11 mouse cellular contexts compared by ENCODE assay signal in genomic region chr9:43993221-43993976, GRCm38 (mm10). TPM values are rescaled to one million over a fixed set of nuclear protein-coding genes. Genes with fewer than 3 reads are reported as not detected.
DNase-seq lines count a peak whose midpoint lies in the region; ATAC-seq lines count a peak whose summit lies in the region.
"Had no signal": no experiment of that assay in that cellular context is flagged by ENCODE, and none has a peak within 500 bp of the region (broad histone marks: within the 10 kb centered on the region; RNA-seq: fewer than 3 reads in every experiment).

No protein-coding gene starts in this region.

- peaks cover 31% of the 10 kb centered on the region for H3K4me1 ChIP-seq in heart, embryonic 12.5 days (replicated peaks)
- peaks cover 6% of the 10 kb centered on the region for H3K4me1 ChIP-seq in midbrain, embryonic 11.5 days (ENCODE audit: control insufficient read depth, insufficient read depth, low read length)
- peaks cover 2% of the 10 kb centered on the region; the same call in 1 of the 2 replicates for H3K4me1 ChIP-seq in midbrain, embryonic 16.5 days (ENCODE audit: control insufficient read depth, insufficient read depth, low read length)
- H3K4me1 ChIP-seq in heart, embryonic 14.5 days (ENCODE audit: control insufficient read depth in 2 of 2, insufficient read depth in 2 of 2, low read length in 2 of 2) = peaks cover 14% of the 10 kb centered on the region in 2 experiments
- H3K4me1 ChIP-seq in neural tube, embryonic 13.5 days (replicated peaks) = peaks cover 20% of the 10 kb centered on the region
- H3K4me1 ChIP-seq in forebrain, embryonic 12.5 days = peaks cover 18% of the 10 kb centered on the region
- H3K4me1 ChIP-seq: liver, embryonic 13.5 days had no signal

- no peak overlapping the region for H3K4me3 ChIP-seq in heart, embryonic 12.5 days
- no peak overlapping the region for H3K4me3 ChIP-seq in midbrain, embryonic 11.5 days (ENCODE audit: low read depth, low read length)
- no peak overlapping the region for H3K4me3 ChIP-seq in midbrain, embryonic 16.5 days (ENCODE audit: low read depth, low read length)
- no peak overlapping the region for H3K4me3 ChIP-seq in heart, embryonic 14.5 days (ENCODE audit: control insufficient read depth in 1 of 2, insufficient read depth in 1 of 2, low read depth in 1 of 2, low read length in 2 of 2)
- H3K4me3 ChIP-seq in neural tube, embryonic 13.5 days = no peak overlapping the region
- no peak overlapping the region for H3K4me3 ChIP-seq in forebrain, embryonic 12.5 days (replicated peaks)
- H3K4me3 ChIP-seq: forebrain, embryonic 15.5 days; liver, embryonic 13.5 days had no signal

- no peaks in the 10 kb centered on the region for H3K9me3 ChIP-seq in heart, embryonic 12.5 days (replicated peaks)
- H3K9me3 ChIP-seq in midbrain, embryonic 11.5 days (ENCODE audit: control insufficient read depth, low read length) = no peaks in the 10 kb centered on the region
- H3K9me3 ChIP-seq in midbrain, embryonic 16.5 days (replicated peaks; ENCODE audit: control insufficient read depth, low read length, poor library complexity, severe bottlenecking) = no peaks in the 10 kb centered on the region
- H3K9me3 ChIP-seq in heart, embryonic 14.5 days (ENCODE audit: control insufficient read depth, low read length) = no peaks in the 10 kb centered on the region
- H3K9me3 ChIP-seq in neural tube, embryonic 13.5 days = no peaks in the 10 kb centered on the region
- no peaks in the 10 kb centered on the region for H3K9me3 ChIP-seq in forebrain, embryonic 12.5 days
- H3K9me3 ChIP-seq: forebrain, embryonic 15.5 days; liver, embryonic 13.5 days had no signal

- no peaks in the 10 kb centered on the region for H3K27me3 ChIP-seq in heart, embryonic 12.5 days (replicated peaks)
- H3K27me3 ChIP-seq in midbrain, embryonic 11.5 days (ENCODE audit: control insufficient read depth, insufficient read depth, low read length) = no peaks in the 10 kb centered on the region
- H3K27me3 ChIP-seq in midbrain, embryonic 16.5 days (ENCODE audit: control insufficient read depth, insufficient read depth, low read depth, low read length) = no peaks in the 10 kb centered on the region
- H3K27me3 ChIP-seq in heart, embryonic 14.5 days (ENCODE audit: control insufficient read depth, insufficient read depth, low read length) = no peaks in the 10 kb centered on the region
- H3K27me3 ChIP-seq in neural tube, embryonic 13.5 days = no peaks in the 10 kb centered on the region
- no peaks in the 10 kb centered on the region for H3K27me3 ChIP-seq in forebrain, embryonic 12.5 days
- H3K27me3 ChIP-seq: forebrain, embryonic 15.5 days; liver, embryonic 13.5 days had no signal

- peak overlapping the region; percentile 53 for H3K27ac ChIP-seq in heart, embryonic 12.5 days (ENCODE audit: poor library complexity, severe bottlenecking)
- no peak overlapping the region for H3K27ac ChIP-seq in midbrain, embryonic 11.5 days (ENCODE audit: low read depth, low read length)
- H3K27ac ChIP-seq in midbrain, embryonic 16.5 days (ENCODE audit: low read length) = no peak overlapping the region
- H3K27ac ChIP-seq in heart, embryonic 14.5 days (replicated peaks in 1 of 2; ENCODE audit: control insufficient read depth in 1 of 2, insufficient read depth in 1 of 2, low read depth in 2 of 2, low read length in 2 of 2) = peak overlapping the region; percentile 37 to 50; a peak in 3 of 4 replicates
- peak overlapping the region; percentile 4; the same call in 1 of the 2 replicates for H3K27ac ChIP-seq in neural tube, embryonic 13.5 days (replicated peaks)
- no peak overlapping the region for H3K27ac ChIP-seq in forebrain, embryonic 12.5 days
- H3K27ac ChIP-seq: forebrain, embryonic 15.5 days; liver, embryonic 13.5 days had no signal

- H3K9ac ChIP-seq in heart, embryonic 12.5 days = 0 out of 2 replicates have a peak overlapping the region, but pooled peaks have one; percentile 34
- H3K9ac ChIP-seq in midbrain, embryonic 11.5 days (ENCODE audit: low read length) = no peak overlapping the region
- no peak overlapping the region for H3K9ac ChIP-seq in midbrain, embryonic 16.5 days (ENCODE audit: low read depth, low read length)
- no peak overlapping the region for H3K9ac ChIP-seq in heart, embryonic 14.5 days (ENCODE audit: low read length)
- H3K9ac ChIP-seq in neural tube, embryonic 13.5 days = no peak overlapping the region
- no peak overlapping the region for H3K9ac ChIP-seq in forebrain, embryonic 12.5 days
- H3K9ac ChIP-seq: forebrain, embryonic 15.5 days; liver, embryonic 13.5 days had no signal

- no peak for DNase-seq in heart, adult 8-10 months (ENCODE audit: low spot score)
- peak; percentile 75 for DNase-seq in midbrain, embryonic 11.5 days (ENCODE audit: low spot score, missing footprints)
- DNase-seq in urinary bladder, postnatal 4 days (ENCODE audit: low spot score in 2 of 2) = no peak
- DNase-seq: liver, embryonic 13.5 days; thymus, postnatal 14 days had no signal

- ATAC-seq in heart, embryonic 12.5 days (ENCODE audit: insufficient number of reproducible peaks, low FRiP score) = peak; percentile 69; the same call in 1 of the 2 replicates
- ATAC-seq in midbrain, embryonic 11.5 days (ENCODE audit: low FRiP score) = no peak
- ATAC-seq in midbrain, embryonic 16.5 days = no peak
- ATAC-seq in heart, embryonic 14.5 days (ENCODE audit: insufficient number of reproducible peaks, insufficient read depth, low FRiP score, low read depth) = no peak
- ATAC-seq in neural tube, embryonic 13.5 days (ENCODE audit: low read depth) = 0 out of 2 replicates have a peak, but pooled peaks have one; percentile 15
- ATAC-seq in forebrain, embryonic 12.5 days (ENCODE audit: low FRiP score) = no peak
- ATAC-seq: forebrain, embryonic 15.5 days had no signal

- H3K36me3 ChIP-seq in heart, embryonic 12.5 days = no peaks in the 10 kb centered on the region
- no peaks in the 10 kb centered on the region for H3K36me3 ChIP-seq in midbrain, embryonic 11.5 days (ENCODE audit: control insufficient read depth, insufficient read depth, low read length)
- no peaks in the 10 kb centered on the region for H3K36me3 ChIP-seq in midbrain, embryonic 16.5 days (ENCODE audit: control insufficient read depth, insufficient read depth, low read length)
- no peaks in the 10 kb centered on the region for H3K36me3 ChIP-seq in heart, embryonic 14.5 days (ENCODE audit: control insufficient read depth, insufficient read depth, low read length)
- no peaks in the 10 kb centered on the region for H3K36me3 ChIP-seq in neural tube, embryonic 13.5 days
- no peaks in the 10 kb centered on the region for H3K36me3 ChIP-seq in forebrain, embryonic 12.5 days (replicated peaks)
- H3K36me3 ChIP-seq: forebrain, embryonic 15.5 days; liver, embryonic 13.5 days had no signal

- H3K4me2 ChIP-seq in heart, embryonic 12.5 days = no peak overlapping the region; the same call in 1 of the 2 replicates
- no peak overlapping the region for H3K4me2 ChIP-seq in midbrain, embryonic 11.5 days
- H3K4me2 ChIP-seq in midbrain, embryonic 16.5 days (ENCODE audit: low read length) = no peak overlapping the region
- H3K4me2 ChIP-seq in heart, embryonic 14.5 days (ENCODE audit: low read length) = no peak overlapping the region
- no peak overlapping the region for H3K4me2 ChIP-seq in neural tube, embryonic 13.5 days
- no peak overlapping the region for H3K4me2 ChIP-seq in forebrain, embryonic 12.5 days
- H3K4me2 ChIP-seq: forebrain, embryonic 15.5 days; liver, embryonic 13.5 days had no signal

- WGBS in heart, embryonic 12.5 days = 18% methylated on average over 9 of the region's 9 CpGs
- 34% methylated on average over 9 of the region's 9 CpGs for WGBS in midbrain, embryonic 11.5 days
- WGBS in midbrain, embryonic 16.5 days = 26% methylated on average over 9 of the region's 9 CpGs
- 27% methylated on average over 9 of the region's 9 CpGs for WGBS in heart, embryonic 14.5 days
- WGBS in neural tube, embryonic 13.5 days = 7% methylated on average over 9 of the region's 9 CpGs
- WGBS in forebrain, embryonic 12.5 days = 29% methylated on average over 9 of the region's 9 CpGs

RNA-seq across cellular contexts. Expression of gene Thy1, which starts 49.8 kb away (rescaled TPM):
- 1.1 and 1.5 TPM in 2 replicates for polyA plus RNA-seq in heart, embryonic 12.5 days (2016; fragmentation: Nextera tagmentation; extraction: Ambion mirVana)
- 10 to 100 TPM in 2 of 4 experiments, 1 to 10 TPM in 2; 8.9 to 12.4 (median 11.0) TPM for total RNA-seq in heart, adult 8-10 months (2022)
- polyA plus RNA-seq in midbrain, embryonic 11.5 days (2014; fragmentation: Nextera tagmentation; extraction: Ambion mirVana) = not detected in 2 replicates
- 2.9 and 6.4 TPM in 2 replicates for polyA plus RNA-seq in midbrain, embryonic 16.5 days (2015; fragmentation: Nextera tagmentation; extraction: Ambion mirVana)
- polyA plus RNA-seq in heart, embryonic 14.5 days (2014; fragmentation: Nextera tagmentation; extraction: Ambion mirVana) = 2.5 and 2.7 TPM in 2 replicates
- polyA plus RNA-seq in neural tube, embryonic 13.5 days (2015; fragmentation: Nextera tagmentation; extraction: Ambion mirVana) = 1.2 and 2.8 TPM in 2 replicates
- polyA plus RNA-seq in forebrain, embryonic 12.5 days (2016; fragmentation: Nextera tagmentation; extraction: Ambion mirVana) = not detected in 2 replicates

Comparison
In these comparisons a context has a peak if more than half of its experiments do, and no peak if none do; other contexts are left out.
1. ATAC-seq: peak in heart, embryonic 12.5 days (single experiment) and neural tube, embryonic 13.5 days (single experiment); none in midbrain, embryonic 11.5 days (single experiment), midbrain, embryonic 16.5 days (single experiment), heart, embryonic 14.5 days (single experiment) and forebrain, embryonic 12.5 days (single experiment).
2. H3K27ac ChIP-seq: peak in heart, embryonic 12.5 days (single experiment), heart, embryonic 14.5 days (2 of 2) and neural tube, embryonic 13.5 days (single experiment); none in midbrain, embryonic 11.5 days (single experiment), midbrain, embryonic 16.5 days (single experiment) and forebrain, embryonic 12.5 days (single experiment).